Mouse (Mus musculus): ENCODE results near the gene Plekhh2.

GRCm38 (mm10) chr17:84520057-84520456 lies 8.4 kb downstream of the Plekhh2 start:
- TF ChIP-seq CTCF (IDR thresholded peaks at IDR 0.05; ENCODE audit: low read depth, low read length) = no peak
- no peak for TF ChIP-seq POLR2A (IDR thresholded peaks at IDR 0.05; ENCODE audit: borderline replicate concordance, low read depth, low read length)

Data from bone marrow macrophage, adult 2 months (primary cell).